Mouse (Mus musculus): ENCODE measurements around the gene Polr2f. TPM values are rescaled to one million over a fixed set of nuclear protein-coding genes. Genes with fewer than 3 reads are reported as not detected.

The Polr2f gene
- polyA plus RNA-seq, 2 experiments: 192 to 334 TPM

DNA sequence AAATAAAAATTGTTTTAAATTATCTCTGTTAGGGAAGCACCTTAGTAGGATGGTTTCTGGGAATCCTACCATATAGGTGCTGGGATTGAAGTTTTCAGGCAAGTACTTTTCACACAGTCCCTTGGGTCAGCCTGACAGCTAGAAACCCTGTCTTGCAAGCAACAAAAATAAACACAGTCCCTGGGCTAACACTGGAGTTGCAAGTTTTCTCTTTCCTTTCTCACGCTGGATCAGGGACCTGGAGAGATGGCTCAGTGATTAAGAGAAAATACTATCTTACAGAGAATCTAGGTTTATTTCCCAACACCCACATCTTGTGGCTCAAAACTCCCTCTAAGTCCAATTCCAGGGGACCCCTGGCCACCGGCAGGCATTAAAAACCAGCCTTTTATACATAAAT lies 43.7 kb upstream of the Polr2f start:
- Histone ChIP-seq H3K36me3 (ENCODE audit: control insufficient read depth, insufficient read depth, low read length) (peaks cover 41% of the 10 kb centered on the region), H3K27me3 (ENCODE audit: control insufficient read depth, insufficient read depth, low read length) (no peaks in the 10 kb centered on the region), H3K9ac (ENCODE audit: low read depth, low read length, severe bottlenecking) (no peak overlapping the region), H3K4me3 (replicated peaks; ENCODE audit: low read length) (no peak overlapping the region), H3K27ac (replicated peaks; ENCODE audit: low read depth, low read length) (peak overlapping the region; percentile 58), H3K4me2 (replicated peaks; ENCODE audit: low read depth, low read length, severe bottlenecking) (no peak overlapping the region), H3K4me1 (ENCODE audit: control insufficient read depth, insufficient read depth, low read length) (peaks cover 8% of the 10 kb centered on the region), H3K9me3 (ENCODE audit: control insufficient read depth, low read length) (no peaks in the 10 kb centered on the region)
- ATAC-seq (ENCODE audit: low FRiP score, low read depth): no peak
- TF ChIP-seq POLR2A (IDR thresholded peaks at IDR 0.05; ENCODE audit: borderline replicate concordance, extremely low read depth, insufficient read depth, insufficient read length): no peak
- 25% methylated on average over 2 of the region's 2 CpGs for WGBS
- DNase-seq (ENCODE audit: low spot score): no peak

DNA sequence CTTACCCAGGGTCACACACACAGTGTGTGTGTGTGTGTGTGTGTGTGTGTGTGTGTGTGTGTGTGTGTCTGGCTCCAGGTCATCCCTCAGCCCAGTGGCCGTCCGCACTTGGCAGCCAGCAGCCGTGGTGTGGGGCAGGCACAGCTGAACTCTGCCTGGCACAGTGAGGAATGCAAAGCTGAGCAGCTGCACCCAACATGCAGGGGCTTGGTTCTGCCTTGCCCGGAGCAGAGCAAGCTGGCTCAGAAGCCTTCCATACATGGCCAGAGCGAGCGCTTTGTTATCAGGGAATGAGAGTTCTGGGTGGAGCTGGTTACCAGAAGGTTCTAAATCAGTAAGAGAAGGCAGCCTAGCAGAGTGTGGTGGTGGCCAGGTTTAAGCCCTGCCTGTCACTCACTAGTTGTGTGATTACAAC lies 43.2 kb upstream of the Polr2f start:
- 48% methylated on average over 6 of the region's 6 CpGs for WGBS
- ATAC-seq (ENCODE audit: low FRiP score, low read depth): peak; percentile 75
- no peak overlapping the region for H3K4me2 ChIP-seq (replicated peaks; ENCODE audit: low read depth, low read length, severe bottlenecking)
- H3K36me3 ChIP-seq (ENCODE audit: control insufficient read depth, insufficient read depth, low read length): peaks cover 37% of the 10 kb centered on the region
- no peak overlapping the region for H3K4me3 ChIP-seq (replicated peaks; ENCODE audit: low read length)
- no peak for TF ChIP-seq POLR2A (IDR thresholded peaks at IDR 0.05; ENCODE audit: borderline replicate concordance, extremely low read depth, insufficient read depth, insufficient read length)
- H3K9ac ChIP-seq (ENCODE audit: low read depth, low read length, severe bottlenecking): peak overlapping the region; percentile 34; the same call in 1 of the 2 replicates
- peak overlapping the region; percentile 58 for H3K27ac ChIP-seq (replicated peaks; ENCODE audit: low read depth, low read length)
- no peaks in the 10 kb centered on the region for H3K27me3 ChIP-seq (ENCODE audit: control insufficient read depth, insufficient read depth, low read length)
- peak; percentile 48 for DNase-seq (ENCODE audit: low spot score)
- H3K4me1 ChIP-seq (ENCODE audit: control insufficient read depth, insufficient read depth, low read length): peaks cover 8% of the 10 kb centered on the region
- H3K9me3 ChIP-seq (ENCODE audit: control insufficient read depth, low read length): no peaks in the 10 kb centered on the region

DNA sequence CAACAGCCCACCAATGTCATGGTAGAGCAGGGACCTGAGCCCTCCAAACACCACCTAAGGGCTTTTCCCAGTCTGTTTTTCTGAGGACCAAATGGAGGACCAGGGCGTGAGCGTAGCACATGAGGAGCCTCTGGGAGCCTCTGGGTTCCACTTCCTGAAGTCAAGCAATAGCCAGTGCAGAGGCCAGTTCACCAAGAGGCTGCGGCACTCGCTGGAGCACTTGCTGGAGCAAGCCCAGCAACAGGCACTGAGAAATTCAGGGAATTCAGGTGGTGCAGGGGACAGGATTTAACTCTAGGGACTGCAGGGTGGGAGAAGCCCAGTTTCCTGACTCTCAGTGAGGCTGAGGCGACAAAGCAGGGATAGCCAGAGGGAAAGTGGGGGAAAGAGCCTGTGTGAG lies 42.6 kb upstream of the Polr2f start:
- Histone ChIP-seq H3K27ac (replicated peaks; ENCODE audit: low read depth, low read length) (0 out of 2 replicates have a peak overlapping the region, but pooled peaks have one; percentile 58), H3K27me3 (ENCODE audit: control insufficient read depth, insufficient read depth, low read length) (no peaks in the 10 kb centered on the region), H3K36me3 (ENCODE audit: control insufficient read depth, insufficient read depth, low read length) (peaks cover 31% of the 10 kb centered on the region), H3K4me1 (ENCODE audit: control insufficient read depth, insufficient read depth, low read length) (peaks cover 8% of the 10 kb centered on the region), H3K9ac (ENCODE audit: low read depth, low read length, severe bottlenecking) (no peak overlapping the region), H3K4me3 (replicated peaks; ENCODE audit: low read length) (no peak overlapping the region), H3K9me3 (ENCODE audit: control insufficient read depth, low read length) (no peaks in the 10 kb centered on the region), H3K4me2 (replicated peaks; ENCODE audit: low read depth, low read length, severe bottlenecking) (no peak overlapping the region)
- no peak for TF ChIP-seq POLR2A (IDR thresholded peaks at IDR 0.05; ENCODE audit: borderline replicate concordance, extremely low read depth, insufficient read depth, insufficient read length)
- ATAC-seq (ENCODE audit: low FRiP score, low read depth): no peak
- DNase-seq (ENCODE audit: low spot score): no peak
- WGBS: 56% methylated on average over 5 of the region's 5 CpGs

DNA sequence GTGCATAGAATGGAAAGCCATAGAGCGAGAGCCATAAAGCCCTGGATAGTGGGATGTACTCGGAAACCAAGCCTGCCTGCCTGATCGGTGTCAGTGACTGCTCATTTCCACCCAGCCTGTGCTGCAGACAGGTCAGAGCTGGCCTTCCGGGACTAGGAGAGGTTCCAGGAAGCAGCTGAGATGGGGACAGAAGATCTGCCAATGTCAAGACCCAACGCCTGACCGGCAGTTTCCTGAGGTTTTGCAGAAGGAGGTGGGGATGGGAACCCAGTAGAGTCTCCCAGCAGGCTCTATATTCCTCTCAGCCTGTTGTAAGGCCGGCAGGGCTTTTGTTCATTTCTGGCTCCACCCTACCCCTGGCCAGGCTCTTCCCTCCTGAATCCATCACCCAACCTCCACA lies 41.9 kb upstream of the Polr2f start:
- Histone ChIP-seq H3K27ac (replicated peaks; ENCODE audit: low read depth, low read length) (no peak overlapping the region), H3K4me2 (replicated peaks; ENCODE audit: low read depth, low read length, severe bottlenecking) (no peak overlapping the region), H3K4me1 (ENCODE audit: control insufficient read depth, insufficient read depth, low read length) (peaks cover 8% of the 10 kb centered on the region), H3K9me3 (ENCODE audit: control insufficient read depth, low read length) (no peaks in the 10 kb centered on the region), H3K9ac (ENCODE audit: low read depth, low read length, severe bottlenecking) (no peak overlapping the region), H3K36me3 (ENCODE audit: control insufficient read depth, insufficient read depth, low read length) (peaks cover 24% of the 10 kb centered on the region), H3K4me3 (replicated peaks; ENCODE audit: low read length) (no peak overlapping the region), H3K27me3 (ENCODE audit: control insufficient read depth, insufficient read depth, low read length) (no peaks in the 10 kb centered on the region)
- TF ChIP-seq POLR2A (IDR thresholded peaks at IDR 0.05; ENCODE audit: borderline replicate concordance, extremely low read depth, insufficient read depth, insufficient read length): no peak
- ATAC-seq (ENCODE audit: low FRiP score, low read depth): no peak
- no peak for DNase-seq (ENCODE audit: low spot score)
- WGBS: 61% methylated on average over 7 of the region's 7 CpGs

DNA sequence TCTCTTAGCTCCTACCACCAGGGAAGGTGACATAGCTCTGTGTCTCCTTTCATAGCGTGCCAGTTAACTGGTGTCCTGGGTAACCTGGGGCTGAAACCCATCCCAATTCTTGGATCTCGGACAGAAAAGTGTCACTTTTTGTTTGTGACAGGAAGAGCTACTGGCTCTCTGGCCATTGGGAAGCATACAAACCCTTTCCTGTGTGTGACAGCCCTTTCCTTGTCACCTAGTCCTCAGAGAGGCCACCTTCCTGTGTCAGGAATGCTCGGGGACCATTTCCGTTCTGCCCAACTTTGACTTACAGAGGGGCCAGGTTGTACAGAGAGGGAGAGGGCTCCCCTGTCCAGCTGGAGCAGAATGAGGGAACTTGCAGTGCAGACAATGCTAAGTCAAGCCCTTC lies 41.4 kb upstream of the Polr2f start:
- no peak overlapping the region for H3K4me3 ChIP-seq (replicated peaks; ENCODE audit: low read length)
- no peak overlapping the region for H3K9ac ChIP-seq (ENCODE audit: low read depth, low read length, severe bottlenecking)
- peaks cover 8% of the 10 kb centered on the region for H3K4me1 ChIP-seq (ENCODE audit: control insufficient read depth, insufficient read depth, low read length)
- H3K27ac ChIP-seq (replicated peaks; ENCODE audit: low read depth, low read length): no peak overlapping the region
- TF ChIP-seq POLR2A (IDR thresholded peaks at IDR 0.05; ENCODE audit: borderline replicate concordance, extremely low read depth, insufficient read depth, insufficient read length): no peak
- no peaks in the 10 kb centered on the region for H3K27me3 ChIP-seq (ENCODE audit: control insufficient read depth, insufficient read depth, low read length)
- DNase-seq (ENCODE audit: low spot score) (no peak), ATAC-seq (ENCODE audit: low FRiP score, low read depth) (no peak)
- H3K9me3 ChIP-seq (ENCODE audit: control insufficient read depth, low read length): no peaks in the 10 kb centered on the region
- WGBS: 68% methylated on average over 4 of the region's 4 CpGs
- peaks cover 18% of the 10 kb centered on the region for H3K36me3 ChIP-seq (ENCODE audit: control insufficient read depth, insufficient read depth, low read length)
- no peak overlapping the region for H3K4me2 ChIP-seq (replicated peaks; ENCODE audit: low read depth, low read length, severe bottlenecking)

DNA sequence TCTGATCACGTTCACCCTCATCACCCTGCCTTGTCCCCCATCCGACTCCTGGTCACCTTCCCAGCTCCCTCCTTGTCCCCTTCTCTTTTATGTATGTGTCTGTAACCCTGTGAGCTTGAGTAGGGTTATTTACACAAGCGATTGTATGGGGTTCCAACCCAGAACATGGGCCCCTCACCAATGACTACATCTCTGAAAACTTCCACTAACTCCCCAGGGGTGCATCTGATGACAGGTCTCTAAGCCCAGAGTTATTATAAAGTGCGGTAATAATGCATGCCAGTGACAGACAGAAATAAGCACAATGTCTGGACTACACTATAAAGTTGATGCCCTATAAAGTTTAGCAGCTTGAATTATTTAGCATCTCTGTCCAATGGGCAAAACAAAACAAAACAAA lies 40.4 kb upstream of the Polr2f start:
- Histone ChIP-seq H3K4me2 (replicated peaks; ENCODE audit: low read depth, low read length, severe bottlenecking) (no peak overlapping the region), H3K27me3 (ENCODE audit: control insufficient read depth, insufficient read depth, low read length) (no peaks in the 10 kb centered on the region), H3K9me3 (ENCODE audit: control insufficient read depth, low read length) (no peaks in the 10 kb centered on the region), H3K36me3 (ENCODE audit: control insufficient read depth, insufficient read depth, low read length) (peaks cover 11% of the 10 kb centered on the region), H3K9ac (ENCODE audit: low read depth, low read length, severe bottlenecking) (no peak overlapping the region), H3K4me3 (replicated peaks; ENCODE audit: low read length) (no peak overlapping the region), H3K4me1 (ENCODE audit: control insufficient read depth, insufficient read depth, low read length) (peaks cover 8% of the 10 kb centered on the region), H3K27ac (replicated peaks; ENCODE audit: low read depth, low read length) (no peak overlapping the region)
- 62% methylated on average over 4 of the region's 4 CpGs for WGBS
- DNase-seq (ENCODE audit: low spot score) (no peak), ATAC-seq (ENCODE audit: low FRiP score, low read depth) (no peak)
- no peak for TF ChIP-seq POLR2A (IDR thresholded peaks at IDR 0.05; ENCODE audit: borderline replicate concordance, extremely low read depth, insufficient read depth, insufficient read length)

Measured in limb, embryonic 14.5 days (tissue).